Mouse (Mus musculus) large intestine, adult 2 months (tissue): ENCODE results near the gene Tmem115. TPM values are rescaled to one million over a fixed set of nuclear protein-coding genes. Genes with fewer than 3 reads are reported as not detected.
A peak's percentile ranks its signal among the peaks of the same experiment; 100 is the strongest.

ENCODE experiments used
- DNase-seq: peaks from one replicate; pipeline ENCODE4 v3.0.0-alpha.2; 2012; ENCODE audit warnings: low read depth, low spot score
- WGBS: fragments of 180-500 bp; shearing (Covaris S2); methylation state at CpG from one replicate; pipeline ENCODE4 v1.1.7; 2018; 5-methylcytosine and 5-hydroxymethylcytosine counted together
- polyA plus RNA-seq: library from polyadenylated mRNA; depleted of rRNA; stranded (reverse); fragments of >200 nt; gene quantifications from 2 replicates; pipeline ENCODE4 v1.2.3, GENCODE M21; 2012; rRNA removed

Tmem115 gene
- polyA plus RNA-seq, 1 experiment, result 48.8 TPM

DNA sequence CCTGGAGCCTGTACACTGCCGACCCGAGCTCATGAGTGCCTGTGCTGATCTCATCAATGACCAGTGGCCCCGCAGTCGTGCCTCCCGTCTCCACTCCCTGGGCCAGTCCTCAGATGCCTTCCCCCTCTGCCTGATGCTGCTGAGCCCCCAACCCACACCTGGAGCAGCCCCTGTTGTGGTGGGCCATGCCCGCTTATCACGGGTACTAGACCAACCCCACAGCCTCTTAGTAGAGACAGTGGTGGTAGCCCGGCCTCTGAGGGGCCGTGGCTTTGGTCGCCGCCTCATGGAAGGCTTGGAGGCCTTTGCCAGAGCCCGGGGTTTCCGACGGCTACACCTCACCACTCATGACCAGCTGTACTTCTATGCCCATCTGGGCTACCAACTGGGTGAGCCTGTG is 49.4 kb downstream of the Tmem115 start:
- DNase-seq, result no peak
- WGBS, result 91% methylated on average over 14 of the region's 14 CpGs

DNA sequence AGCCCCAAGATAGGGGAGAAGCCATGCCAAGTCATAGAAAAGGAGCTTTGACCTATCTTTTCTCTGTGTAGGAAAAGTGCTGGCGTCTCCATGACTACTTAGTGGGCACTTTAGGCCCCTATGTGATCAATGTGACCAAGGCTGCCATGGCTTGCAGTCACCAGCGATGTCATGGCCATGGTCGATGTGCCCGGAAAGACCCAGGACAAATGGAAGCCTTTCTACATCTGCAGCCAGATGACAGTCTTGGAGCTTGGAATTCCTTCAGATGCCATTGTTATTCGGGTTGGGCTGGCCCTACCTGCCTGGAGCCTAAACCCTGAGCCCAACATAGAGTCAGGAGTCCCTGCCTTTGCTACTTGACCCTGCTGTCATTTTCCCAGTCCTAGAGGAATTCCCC is 52.8 kb downstream of the Tmem115 start:
- WGBS, result 86% methylated on average over 5 of the region's 5 CpGs
- DNase-seq, result no peak

GRCm38 (mm10) chr9:107586974-107587832 is 53.5 kb downstream of the Tmem115 start, which contains the start of gene Ifrd2:
Gene Ifrd2 (plus strand): TSS chr9:107587642.
- DNase-seq, result peak; percentile 98
- 8% methylated on average over 46 of the region's 46 CpGs for WGBS

DNA sequence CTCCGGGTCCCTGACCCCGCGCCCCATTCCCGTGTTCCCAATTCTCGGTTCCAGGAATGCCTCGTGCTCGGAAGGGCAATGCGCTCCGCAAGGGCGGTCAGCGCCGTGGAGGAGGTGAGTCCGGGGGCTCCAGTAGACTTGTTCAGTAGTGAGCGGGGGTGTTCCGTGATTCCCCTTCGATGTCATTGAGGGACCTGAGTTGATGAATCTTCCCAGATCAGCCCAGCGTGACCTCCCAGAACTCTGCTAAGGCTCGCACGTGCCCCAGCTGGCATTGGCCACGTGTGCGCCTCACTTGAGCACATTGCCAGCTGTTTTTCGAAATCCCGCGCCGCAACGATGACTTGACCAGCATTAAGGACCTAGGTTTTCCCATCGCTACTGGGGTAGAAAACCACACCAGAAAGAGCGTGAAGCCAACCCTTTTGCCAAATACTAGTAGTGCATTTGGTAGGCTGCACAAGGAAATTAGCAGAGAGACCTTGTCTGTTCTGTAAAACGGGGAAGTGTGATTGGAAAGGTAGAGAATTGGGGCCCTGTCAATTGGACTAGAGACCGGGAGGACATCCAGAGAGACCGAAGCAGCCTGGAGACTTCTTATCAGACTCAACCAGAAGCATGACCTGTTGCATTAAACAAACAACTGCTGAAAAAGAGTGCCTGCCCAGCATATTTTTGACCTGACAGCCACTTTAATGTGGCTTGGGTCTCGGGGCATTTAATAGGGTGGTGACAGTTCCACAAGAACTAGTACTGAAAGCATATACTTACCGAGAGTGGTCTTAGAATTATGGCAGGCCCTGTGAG is 54.3 kb downstream of the Tmem115 start:
- DNase-seq, result no peak
- 1% methylated on average over 33 of the region's 33 CpGs for WGBS

Other genes starting within 250 kb of the Tmem115 start
- 28.2 and 33.6 TPM in 2 replicates for gene Mapkapk3, start 244.1 kb upstream of the Tmem115 start, polyA plus RNA-seq
- 12.5 and 14.3 TPM in 2 replicates for gene Cish, start 237.9 kb upstream of the Tmem115 start, polyA plus RNA-seq
- 12.2 and 12.8 TPM in 2 replicates for gene Hemk1, start 195.6 kb upstream of the Tmem115 start, polyA plus RNA-seq
- gene 6430571L13Rik, start 193.3 kb upstream of the Tmem115 start, polyA plus RNA-seq, result 0.05 and 0.16 TPM in 2 replicates
- 2.2 and 4.1 TPM in 2 replicates for gene Cacna2d2, start 134.3 kb upstream of the Tmem115 start, polyA plus RNA-seq
- 42.8 and 43.7 TPM in 2 replicates for gene Cyb561d2, start 8.2 kb downstream of the Tmem115 start, polyA plus RNA-seq
- 27.7 and 31.6 TPM in 2 replicates for gene Nprl2, start 8.3 kb downstream of the Tmem115 start, polyA plus RNA-seq
- gene Zmynd10, start 13.4 kb downstream of the Tmem115 start, polyA plus RNA-seq, result 0.29 and 0.40 TPM in 2 replicates
- gene Rassf1, start 17.6 kb downstream of the Tmem115 start, polyA plus RNA-seq, result 28.6 and 37.1 TPM in 2 replicates
- 45.2 and 46.3 TPM in 2 replicates for gene Tusc2, start 29.3 kb downstream of the Tmem115 start, polyA plus RNA-seq
- gene Hyal2, start 34.0 kb downstream of the Tmem115 start, polyA plus RNA-seq, result 76.1 and 127 TPM in 2 replicates
- 1.7 and 4.5 TPM in 2 replicates for gene Hyal1, start 43.0 kb downstream of the Tmem115 start, polyA plus RNA-seq
- gene Naa80, start 44.9 kb downstream of the Tmem115 start, polyA plus RNA-seq, result 19.0 and 29.1 TPM in 2 replicates
- 0.36 and 0.57 TPM in 2 replicates for gene Hyal3, start 46.9 kb downstream of the Tmem115 start, polyA plus RNA-seq
- gene Ifrd2, start 53.7 kb downstream of the Tmem115 start, polyA plus RNA-seq, result 60.1 and 74.4 TPM in 2 replicates
- gene Sema3b, start 75.3 kb downstream of the Tmem115 start, polyA plus RNA-seq, result 38.6 and 47.6 TPM in 2 replicates
- gene Gnai2, start 101.4 kb downstream of the Tmem115 start, polyA plus RNA-seq, result 470 and 526 TPM in 2 replicates
- 1.5 and 1.7 TPM in 2 replicates for gene Slc38a3, start 135.6 kb downstream of the Tmem115 start, polyA plus RNA-seq
- 0.35 and 0.55 TPM in 2 replicates for gene Gnat1, start 145.8 kb downstream of the Tmem115 start, polyA plus RNA-seq
- 14.1 and 20.1 TPM in 2 replicates for gene Sema3f, start 176.5 kb downstream of the Tmem115 start, polyA plus RNA-seq
- gene Rbm5, start 237.1 kb downstream of the Tmem115 start, polyA plus RNA-seq, result 37.9 and 62.1 TPM in 2 replicates